Mouse (Mus musculus): ENCODE measurements around the gene Lmna.

The Lmna gene

GRCm38 (mm10) chr3:88449395-88450023, 60.2 kb downstream of the Lmna start:
- DNase-seq (ENCODE audit: low read depth, low spot score): peak; percentile 60

GRCm38 (mm10) chr3:88448443-88448842, 61.3 kb downstream of the Lmna start:
- no peak for DNase-seq (ENCODE audit: low read depth, low spot score)

DNA sequence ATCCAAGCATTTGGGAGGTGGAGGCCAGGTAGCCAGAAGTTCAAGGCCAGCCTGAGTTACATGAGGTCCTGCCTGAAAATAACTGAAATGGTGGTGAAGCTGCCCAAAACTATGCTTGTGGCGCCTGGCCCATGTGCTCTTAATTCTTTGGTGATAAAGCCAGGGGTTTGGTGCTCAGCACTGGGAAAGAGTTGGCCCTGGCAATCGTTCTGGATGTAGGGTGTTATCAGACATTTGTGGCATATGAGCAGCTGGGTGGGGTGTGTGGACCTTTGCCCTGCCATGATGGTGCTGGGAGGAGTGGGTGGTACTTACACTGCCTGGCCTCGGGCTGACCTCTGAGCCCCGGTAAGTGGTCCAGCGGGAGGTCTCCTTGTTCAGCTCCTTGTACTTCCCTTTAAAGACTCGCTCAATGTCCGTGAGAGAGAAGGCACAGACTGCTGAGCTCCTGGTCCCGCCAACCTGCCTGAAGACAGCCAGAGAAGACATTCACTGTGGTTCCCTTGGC, 62.0 kb downstream of the Lmna start:
- no peak for DNase-seq (ENCODE audit: low read depth, low spot score)

DNA sequence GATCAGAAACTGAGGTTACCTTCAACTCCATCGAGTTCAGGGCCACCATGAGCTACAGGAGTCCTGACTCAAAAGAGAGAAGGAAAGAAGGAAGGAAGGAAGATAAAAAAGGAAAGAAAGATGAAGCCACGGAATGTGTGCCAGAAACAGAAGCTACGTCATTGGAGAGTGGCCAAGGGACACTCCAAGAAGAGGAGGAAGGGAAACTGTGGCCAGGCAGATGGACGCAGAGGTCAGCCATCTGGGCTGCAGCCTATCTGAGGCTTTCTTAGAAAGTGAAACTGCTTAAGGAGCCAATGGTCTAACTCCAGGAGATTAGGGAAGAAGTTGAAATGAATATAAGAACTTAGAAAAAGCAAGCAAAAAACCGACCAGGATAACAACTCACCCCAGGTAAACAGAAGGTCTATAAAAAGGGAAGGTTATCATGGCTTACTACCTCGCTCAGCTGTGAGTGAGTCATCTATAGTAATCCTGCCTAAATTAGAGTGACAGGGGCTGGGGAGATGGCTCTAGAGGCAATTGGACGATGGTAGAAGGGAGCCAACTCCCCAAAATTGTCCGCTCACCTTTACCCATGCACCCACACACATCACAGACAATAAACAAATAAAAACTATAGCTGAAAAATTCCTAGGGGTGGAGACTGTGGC, 63.2 kb downstream of the Lmna start:
- no peak for DNase-seq (ENCODE audit: low read depth, low spot score)

DNA sequence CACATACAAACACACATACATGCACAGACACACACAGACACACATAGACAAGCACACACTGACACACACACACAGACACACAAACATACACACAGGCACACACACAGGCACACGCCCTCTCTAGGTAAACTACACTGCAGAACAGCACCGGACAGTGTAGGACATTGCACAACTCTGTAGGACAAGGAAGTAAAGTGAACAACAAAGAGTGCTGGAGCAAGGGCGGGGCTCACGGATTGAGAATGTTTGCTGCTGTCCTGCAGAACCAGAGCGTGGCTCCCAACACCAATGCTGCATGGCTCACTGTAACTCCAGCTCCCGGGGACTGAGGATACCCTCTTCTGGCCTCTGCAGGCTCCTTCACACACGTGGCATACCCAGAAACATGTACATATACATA, 66.9 kb downstream of the Lmna start:
- DNase-seq (ENCODE audit: low read depth, low spot score): no peak

GRCm38 (mm10) chr3:88442488-88442887, 67.3 kb downstream of the Lmna start:
- DNase-seq (ENCODE audit: low read depth, low spot score): no peak

DNA sequence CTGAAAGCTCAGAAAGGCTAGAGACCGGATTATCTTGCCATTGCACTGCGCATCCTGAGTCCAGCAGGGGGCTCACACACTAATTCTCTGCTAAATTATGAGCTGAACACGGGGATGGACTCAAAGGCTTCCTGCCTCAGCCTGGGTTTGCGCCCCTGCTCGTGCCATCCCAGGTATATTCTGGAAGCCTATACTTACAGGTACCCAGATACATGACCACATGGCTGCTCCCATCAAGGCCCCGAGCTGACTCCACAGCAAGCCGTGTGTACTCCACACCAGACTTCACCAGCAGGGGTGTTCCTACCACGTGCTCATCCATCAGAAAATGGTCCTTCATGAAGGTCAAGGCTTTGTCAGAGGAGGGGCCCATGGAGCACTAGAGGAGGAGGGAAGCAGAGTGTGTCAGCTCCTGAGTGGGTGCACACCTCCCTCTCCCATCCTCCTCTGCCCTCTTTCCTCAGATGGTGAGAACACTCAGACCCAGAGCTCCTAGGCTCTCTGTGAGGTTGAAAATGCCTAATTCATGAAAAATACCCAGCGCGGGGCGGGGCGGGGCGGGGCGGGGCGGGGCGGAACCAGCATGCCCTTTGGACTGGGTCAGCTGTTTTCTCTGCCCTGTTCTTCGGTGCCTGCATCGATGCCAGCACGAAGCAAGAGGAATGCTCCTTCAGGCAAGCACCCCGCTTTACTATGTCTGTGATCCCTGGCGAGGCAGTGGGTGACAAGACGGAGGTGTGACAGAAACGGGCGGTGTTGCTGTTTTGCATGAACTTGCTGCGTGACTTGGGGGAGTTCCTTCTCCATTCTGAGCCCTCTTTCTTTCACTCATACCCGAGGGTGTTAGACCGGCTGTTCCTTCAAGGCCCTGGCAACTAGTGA, 69.0 kb downstream of the Lmna start:
- peak; percentile 38 for DNase-seq (ENCODE audit: low read depth, low spot score)

- DNase-seq (ENCODE audit: low read depth, low spot score): no peak
Measured at GRCm38 (mm10) chr3:88439582-88439981, 70.2 kb downstream of the Lmna start.

GRCm38 (mm10) chr3:88437454-88437853, 72.3 kb downstream of the Lmna start:
- no peak for DNase-seq (ENCODE audit: low read depth, low spot score)

DNA sequence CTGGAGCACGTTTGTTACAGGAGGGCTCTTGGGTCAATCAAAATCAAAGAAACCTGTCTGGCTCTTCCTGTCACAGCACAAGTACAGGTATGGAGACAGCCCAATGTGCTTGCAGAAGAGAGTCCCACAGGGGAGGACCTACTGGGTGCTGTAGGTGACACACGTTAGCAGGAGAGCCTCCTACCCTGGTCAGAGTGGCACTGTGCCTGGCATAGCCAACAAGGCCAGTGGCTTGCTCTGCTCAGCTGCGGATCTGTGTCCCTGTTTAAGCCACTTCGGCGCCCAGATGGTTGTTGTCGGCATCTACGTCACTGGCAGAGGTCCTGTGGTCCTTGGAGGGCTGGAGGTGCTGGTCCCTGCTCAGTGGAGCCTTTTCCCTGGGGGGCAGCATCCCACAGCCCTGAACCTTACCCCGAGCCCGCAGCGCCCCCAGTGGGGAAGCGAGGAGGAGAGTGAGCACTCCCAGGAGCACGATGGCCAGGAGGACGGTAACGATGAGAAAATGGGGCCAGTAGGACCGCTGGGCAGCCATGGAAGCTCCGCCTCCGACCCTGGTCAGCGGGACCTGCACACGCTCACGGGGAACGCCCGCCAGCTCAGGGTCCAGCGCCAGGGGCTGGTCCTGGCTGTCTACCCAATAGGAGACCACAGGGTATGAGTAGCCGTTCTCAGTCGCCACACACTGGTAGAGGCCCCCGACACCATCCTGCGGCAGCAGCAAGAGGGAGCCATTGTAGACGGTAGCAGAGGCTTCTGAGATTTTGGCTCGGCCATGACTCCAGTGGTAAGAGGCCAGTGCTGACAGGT, 73.2 kb downstream of the Lmna start:
- peak; percentile 85 for DNase-seq (ENCODE audit: low read depth, low spot score)

DNA sequence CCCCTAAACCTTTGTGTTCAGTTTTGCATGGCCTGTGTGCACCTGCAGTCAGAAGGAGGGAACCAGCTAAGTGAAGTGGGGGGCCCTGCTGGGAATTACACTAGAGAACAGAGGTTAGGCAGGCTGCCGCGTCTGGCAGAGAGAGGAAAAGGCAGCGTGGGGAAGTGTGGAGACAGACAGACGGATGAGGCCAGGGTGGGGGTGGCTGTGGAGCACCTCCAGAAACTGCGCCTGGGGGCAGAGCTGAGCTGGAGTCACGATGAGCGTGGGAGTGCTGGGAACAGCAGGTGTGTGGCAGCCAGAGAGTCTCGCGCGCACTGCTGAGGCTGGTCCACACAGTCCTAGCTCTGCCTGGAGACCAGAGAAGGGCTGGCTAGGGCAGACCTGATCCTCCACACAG, 74.2 kb downstream of the Lmna start:
- DNase-seq (ENCODE audit: low read depth, low spot score): no peak
